Mouse (Mus musculus) liver, adult 2 months (tissue): ENCODE measurements around the gene Mansc1.

Experiments
- CTCF ChIP-seq: fragments of 200-500 bp; IDR thresholded peaks from 2 replicates; pipeline ENCODE4 v1.5.1; 2011; ENCODE audit warnings: low read depth, low read length, control low read depth
- POLR2A ChIP-seq: fragments of 200-500 bp; IDR thresholded peaks from 2 replicates; pipeline ENCODE4 v1.6.1; 2011; ENCODE audit warnings: low read length, control low read depth; ENCODE audit not compliant: insufficient read depth; ENCODE audit errors: extremely low read depth

DNA sequence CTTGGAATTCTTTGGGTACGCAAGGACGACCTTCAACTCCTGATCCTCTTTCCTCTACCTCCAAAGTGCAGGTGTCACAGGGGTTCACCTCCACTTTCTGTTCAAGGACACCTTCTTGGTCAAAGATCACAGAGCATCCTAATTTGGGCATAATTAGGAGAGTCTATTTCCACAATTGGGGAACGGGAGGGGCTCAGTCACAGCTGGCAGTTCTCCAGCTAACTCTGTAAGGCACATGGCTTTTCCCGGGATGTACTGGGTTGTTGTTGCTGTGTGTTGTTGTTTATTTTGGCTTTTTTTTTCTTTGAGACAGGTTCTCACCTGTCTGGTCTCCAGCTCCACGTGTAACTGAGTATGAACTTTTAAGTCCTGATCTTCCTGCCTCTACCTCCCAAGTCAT, 468 bp upstream of the Mansc1 start:
- TF ChIP-seq CTCF: no peak
- TF ChIP-seq POLR2A: no peak
